Mouse (Mus musculus): ENCODE measurements around the gene 4930518I15Rik. TPM values are rescaled to one million over a fixed set of nuclear protein-coding genes. Genes with fewer than 3 reads are reported as not detected.
"Not testable (repeated sequence)": the region's sequence is repeated elsewhere in the genome, so short reads cannot be mapped to it uniquely, and the experiment has no call there.

4930518I15Rik gene
- total and polyA plus RNA-seq, 2 experiments from 2014 or later, result 1.00 to 2.1 TPM

- H3K4me2 ChIP-seq (ENCODE audit: low read depth), result no peak overlapping the region
- no peak overlapping the region for H3K4me3 ChIP-seq (ENCODE audit: low read depth, low read length)
These were observed 18.9 kb downstream of the 4930518I15Rik start for GRCm38 (mm10) chr2:156838839-156839238.

GRCm38 (mm10) chr2:156834336-156834735 lies 23.4 kb downstream of the 4930518I15Rik start:
- Histone ChIP-seq H3K4me1 (ENCODE audit: insufficient read depth) (no peaks in the 10 kb centered on the region), H3K27me3 (ENCODE audit: insufficient read depth, low read length) (no peaks in the 10 kb centered on the region), H3K9ac (no peak overlapping the region), H3K4me3 (ENCODE audit: low read depth, low read length) (no peak overlapping the region), H3K4me2 (ENCODE audit: low read depth) (no peak overlapping the region), H3K27ac (ENCODE audit: low read depth, low read length) (no peak overlapping the region), H3K9me3 (ENCODE audit: low read length) (no peaks in the 10 kb centered on the region), H3K36me3 (ENCODE audit: insufficient read depth) (no peaks in the 10 kb centered on the region)
- TF ChIP-seq CTCF (IDR thresholded peaks at IDR 0.05; ENCODE audit: low read depth), result no peak
- WGBS, result 96% methylated on average over 11 of the region's 11 CpGs
- no peak for ATAC-seq
- DNase-seq, result no peak

More at GRCm38 (mm10) chr2:156838839-156839238, 18.9 kb downstream of the 4930518I15Rik start:
- ATAC-seq (no peak), DNase-seq (no peak)
- WGBS, result 61% methylated on average over 6 of the region's 6 CpGs
- no peak overlapping the region for H3K27ac ChIP-seq (ENCODE audit: low read depth, low read length)
- H3K9me3 ChIP-seq (ENCODE audit: low read length), result no peaks in the 10 kb centered on the region
- H3K9ac ChIP-seq, result no peak overlapping the region
- no peak for TF ChIP-seq CTCF (IDR thresholded peaks at IDR 0.05; ENCODE audit: low read depth)
- H3K36me3 ChIP-seq (ENCODE audit: insufficient read depth), result no peaks in the 10 kb centered on the region
- H3K27me3 ChIP-seq (ENCODE audit: insufficient read depth, low read length), result no peaks in the 10 kb centered on the region
- H3K4me1 ChIP-seq (ENCODE audit: insufficient read depth), result no peaks in the 10 kb centered on the region

GRCm38 (mm10) chr2:156825128-156825527 lies 32.6 kb downstream of the 4930518I15Rik start:
- not testable (repeated sequence) for H3K4me2 ChIP-seq (ENCODE audit: low read depth); H3K27ac ChIP-seq (ENCODE audit: low read depth, low read length); DNase-seq; H3K4me3 ChIP-seq (ENCODE audit: low read depth, low read length); H3K4me1 ChIP-seq (ENCODE audit: insufficient read depth); H3K27me3 ChIP-seq (ENCODE audit: insufficient read depth, low read length); H3K9me3 ChIP-seq (ENCODE audit: low read length); ATAC-seq; H3K36me3 ChIP-seq (ENCODE audit: insufficient read depth); H3K9ac ChIP-seq
- 89% methylated on average over 6 of the region's 6 CpGs for WGBS
- peak; percentile 20; the same call in 1 of the 2 replicates for TF ChIP-seq CTCF (IDR thresholded peaks at IDR 0.05; ENCODE audit: low read depth)

- Histone ChIP-seq H3K4me3 (ENCODE audit: low read depth, low read length) (no peak overlapping the region), H3K36me3 (ENCODE audit: insufficient read depth) (no peaks in the 10 kb centered on the region), H3K9ac (no peak overlapping the region), H3K27me3 (ENCODE audit: insufficient read depth, low read length) (no peaks in the 10 kb centered on the region), H3K4me1 (ENCODE audit: insufficient read depth) (no peaks in the 10 kb centered on the region), H3K9me3 (ENCODE audit: low read length) (no peaks in the 10 kb centered on the region), H3K27ac (ENCODE audit: low read depth, low read length) (no peak overlapping the region), H3K4me2 (ENCODE audit: low read depth) (no peak overlapping the region)
- DNase-seq, result no peak
- ATAC-seq, result no peak
- 47% methylated on average over 1 of the region's 1 CpGs for WGBS
- TF ChIP-seq CTCF (IDR thresholded peaks at IDR 0.05; ENCODE audit: low read depth), result no peak
These were observed 41.6 kb downstream of the 4930518I15Rik start for GRCm38 (mm10) chr2:156816116-156816515.

GRCm38 (mm10) chr2:156815412-156815811 lies 42.3 kb downstream of the 4930518I15Rik start:
- ATAC-seq, result no peak
- H3K9me3 ChIP-seq (ENCODE audit: low read length), result no peaks in the 10 kb centered on the region
- WGBS, result 69% methylated on average over 3 of the region's 3 CpGs

GRCm38 (mm10) chr2:156814893-156815292 lies 42.9 kb downstream of the 4930518I15Rik start:
- Histone ChIP-seq H3K36me3 (ENCODE audit: insufficient read depth) (no peaks in the 10 kb centered on the region), H3K4me1 (ENCODE audit: insufficient read depth) (no peaks in the 10 kb centered on the region), H3K27me3 (ENCODE audit: insufficient read depth, low read length) (no peaks in the 10 kb centered on the region), H3K4me2 (ENCODE audit: low read depth) (no peak overlapping the region), H3K27ac (ENCODE audit: low read depth, low read length) (no peak overlapping the region), H3K9me3 (ENCODE audit: low read length) (no peaks in the 10 kb centered on the region), H3K4me3 (ENCODE audit: low read depth, low read length) (no peak overlapping the region), H3K9ac (no peak overlapping the region)
- TF ChIP-seq CTCF (IDR thresholded peaks at IDR 0.05; ENCODE audit: low read depth), result no peak
- ATAC-seq (no peak), DNase-seq (no peak)
- WGBS, result 46% methylated on average over 5 of the region's 5 CpGs

More at GRCm38 (mm10) chr2:156815412-156815811, 42.3 kb downstream of the 4930518I15Rik start:
- Histone ChIP-seq H3K27ac (ENCODE audit: low read depth, low read length) (no peak overlapping the region), H3K9ac (no peak overlapping the region), H3K4me3 (ENCODE audit: low read depth, low read length) (no peak overlapping the region), H3K4me1 (ENCODE audit: insufficient read depth) (no peaks in the 10 kb centered on the region), H3K36me3 (ENCODE audit: insufficient read depth) (no peaks in the 10 kb centered on the region), H3K4me2 (ENCODE audit: low read depth) (no peak overlapping the region), H3K27me3 (ENCODE audit: insufficient read depth, low read length) (no peaks in the 10 kb centered on the region)
- TF ChIP-seq CTCF (IDR thresholded peaks at IDR 0.05; ENCODE audit: low read depth), result no peak
- DNase-seq, result no peak

GRCm38 (mm10) chr2:156814344-156814801 lies 43.4 kb downstream of the 4930518I15Rik start:
- Histone ChIP-seq H3K27ac (ENCODE audit: low read depth, low read length) (no peak overlapping the region), H3K4me2 (ENCODE audit: low read depth) (no peak overlapping the region), H3K9ac (no peak overlapping the region), H3K4me3 (ENCODE audit: low read depth, low read length) (no peak overlapping the region), H3K9me3 (ENCODE audit: low read length) (no peaks in the 10 kb centered on the region), H3K4me1 (ENCODE audit: insufficient read depth) (no peaks in the 10 kb centered on the region), H3K36me3 (ENCODE audit: insufficient read depth) (no peaks in the 10 kb centered on the region), H3K27me3 (ENCODE audit: insufficient read depth, low read length) (no peaks in the 10 kb centered on the region)
- no peak for TF ChIP-seq CTCF (IDR thresholded peaks at IDR 0.05; ENCODE audit: low read depth)
- ATAC-seq (no peak), DNase-seq (no peak)
- 24% methylated on average over 8 of the region's 8 CpGs for WGBS

All from forebrain, postnatal 0 days (tissue).